Mouse (Mus musculus) forebrain, embryonic 13.5 days (tissue): ENCODE measurements at regions not wholly inside any gene's neighbourhood (a gene's known extent, or its start where the extent isn't known, plus 50 kb on each side); places are given as distances from the start of the nearest gene placed in this dataset. TPM values are rescaled to one million over a fixed set of nuclear protein-coding genes. Genes with fewer than 3 reads are reported as not detected.

Experiments
- ATAC-seq: fragments of 200-750 bp; cut with Nextera tagmentation; 2 replicates; pipeline ENCODE4 v1.8.0; 2017
- H3K27ac ChIP-seq: fragments of 300-500 bp; sonication (generic); 2 replicates; pipeline ENCODE4 v1.5.1; 2015; ENCODE audit warnings: inconsistent platforms, mild to moderate bottlenecking, moderate library complexity
- H3K27me3 ChIP-seq: fragments of 300-500 bp; sonication (generic); 2 replicates; pipeline ENCODE4 v1.6.1; 2015; ENCODE audit warnings: mild to moderate bottlenecking, inconsistent platforms
- H3K36me3 ChIP-seq: fragments of 300-500 bp; sonication (generic); 2 replicates; pipeline ENCODE4 v1.6.1; 2015; ENCODE audit warnings: mild to moderate bottlenecking, inconsistent platforms; ENCODE audit not compliant: poor library complexity, severe bottlenecking
- H3K4me1 ChIP-seq: fragments of 300-500 bp; sonication (generic); 2 replicates; pipeline ENCODE4 v1.6.1; 2015; ENCODE audit warnings: inconsistent platforms
- H3K4me2 ChIP-seq: fragments of 300-500 bp; sonication (generic); 2 replicates; pipeline ENCODE4 v1.6.1; 2015; ENCODE audit warnings: inconsistent platforms, mild to moderate bottlenecking, moderate library complexity
- H3K4me3 ChIP-seq: fragments of 300-500 bp; sonication (generic); 2 replicates; pipeline ENCODE4 v1.5.1; 2015; ENCODE audit warnings: mild to moderate bottlenecking, inconsistent platforms
- H3K9ac ChIP-seq: fragments of 300-500 bp; sonication (generic); 2 replicates; pipeline ENCODE4 v1.6.1; 2015; ENCODE audit warnings: mild to moderate bottlenecking, inconsistent platforms
- H3K9me3 ChIP-seq: fragments of 300-500 bp; sonication (generic); replicated peaks from 2 replicates; pipeline ENCODE4 v1.6.1; 2016; ENCODE audit warnings: inconsistent platforms
- WGBS: fragments of 180-500 bp; shearing (Covaris S2); methylation state at CpG from one replicate; pipeline ENCODE4 v1.1.7; 2015; 5-methylcytosine and 5-hydroxymethylcytosine counted together
- microRNA-seq: library from miRNA; unstranded; fragments of <30 nt; microRNA quantifications from one replicate; pipeline ENCODE4, GENCODE M21; 2016

GRCm38 (mm10) chr13:98545398-98545797 lies 53.6 kb upstream of the Gm10320 start:
- no peaks in the 10 kb centered on the region for H3K36me3 ChIP-seq
- H3K27ac ChIP-seq, result no peak overlapping the region
- H3K27me3 ChIP-seq, result peaks cover 31% of the 10 kb centered on the region
- peak overlapping the region; percentile 27; the same call in 1 of the 2 replicates for H3K4me2 ChIP-seq
- H3K4me3 ChIP-seq, result no peak overlapping the region
- 41% methylated on average over 5 of the region's 5 CpGs for WGBS
- no peak for ATAC-seq
- peaks cover 21% of the 10 kb centered on the region for H3K4me1 ChIP-seq
- H3K9ac ChIP-seq, result no peak overlapping the region
- H3K9me3 ChIP-seq, result no peaks in the 10 kb centered on the region

GRCm38 (mm10) chr13:98544051-98544450 lies 52.2 kb upstream of the Gm10320 start:
- no peak overlapping the region for H3K4me3 ChIP-seq
- H3K4me2 ChIP-seq, result no peak overlapping the region
- 93% methylated on average over 10 of the region's 10 CpGs for WGBS
- peaks cover 45% of the 10 kb centered on the region for H3K27me3 ChIP-seq
- no peak overlapping the region for H3K27ac ChIP-seq
- H3K4me1 ChIP-seq, result peaks cover 21% of the 10 kb centered on the region
- no peaks in the 10 kb centered on the region for H3K36me3 ChIP-seq
- no peak overlapping the region for H3K9ac ChIP-seq
- no peak for ATAC-seq
- H3K9me3 ChIP-seq, result no peaks in the 10 kb centered on the region

Small RNA genes lying in the stretch of these regions (microRNA-seq; reads per million reads assigned to microRNA genes)
- not detected for gene Gm22698
